In genomic region chr1:58652480-58653403, GRCm38 (mm10) we compare ENCODE assay signal across 7 mouse cellular contexts. TPM values are rescaled to one million over a fixed set of nuclear protein-coding genes. Genes with fewer than 3 reads are reported as not detected.
A peak's percentile ranks its signal among the peaks of the same experiment; 100 is the strongest.
DNase-seq lines count a peak whose midpoint lies in the region; ATAC-seq lines count a peak whose summit lies in the region.

No protein-coding gene starts in this region.

- H3K27ac ChIP-seq in intestine, embryonic 16.5 days (ENCODE audit: low read length), result no peak overlapping the region
- H3K27ac ChIP-seq in limb, embryonic 11.5 days (replicated peaks; ENCODE audit: low read depth, low read length), result no peak overlapping the region
- no peak overlapping the region for H3K27ac ChIP-seq in midbrain, embryonic 13.5 days

- 2% methylated on average over 37 of the region's 37 CpGs for WGBS in intestine, embryonic 16.5 days
- WGBS in limb, embryonic 11.5 days, result 2% methylated on average over 37 of the region's 37 CpGs
- WGBS in midbrain, embryonic 13.5 days, result 2% methylated on average over 37 of the region's 37 CpGs

- peak; percentile 87 for ATAC-seq in intestine, embryonic 16.5 days
- ATAC-seq in limb, embryonic 11.5 days (ENCODE audit: insufficient number of reproducible peaks, low FRiP score, low TSS enrichment, low read depth), result peak; percentile 70; the same call in 1 of the 2 replicates
- ATAC-seq in midbrain, embryonic 13.5 days, result peak; percentile 93

- peak overlapping the region; percentile 84 for H3K4me2 ChIP-seq in intestine, embryonic 16.5 days (ENCODE audit: low read depth, low read length)
- peak overlapping the region; percentile 71 for H3K4me2 ChIP-seq in limb, embryonic 11.5 days (ENCODE audit: low read depth, severe bottlenecking)
- H3K4me2 ChIP-seq in midbrain, embryonic 13.5 days (replicated peaks), result peak overlapping the region; percentile 80

- no peaks in the 10 kb centered on the region for H3K36me3 ChIP-seq in intestine, embryonic 16.5 days (ENCODE audit: control insufficient read depth, insufficient read depth, low read length)
- H3K36me3 ChIP-seq in limb, embryonic 11.5 days (ENCODE audit: control insufficient read depth, insufficient read depth, low read length), result no peaks in the 10 kb centered on the region
- no peaks in the 10 kb centered on the region for H3K36me3 ChIP-seq in midbrain, embryonic 13.5 days

- DNase-seq in adrenal gland, adult 8-10 months, result peak; percentile 45
- DNase-seq in embryo, embryonic 11.5 days (ENCODE audit: low read depth, low spot score), result peak; percentile 24
- DNase-seq in gastrocnemius, postnatal 4 days (ENCODE audit: low spot score in 2 of 2), result peak; percentile 42 to 67
- DNase-seq in limb, embryonic 11.5 days (ENCODE audit: low spot score), result peak; percentile 70
- DNase-seq in spleen, adult 12 weeks (ENCODE audit: low spot score), result peak; percentile 59

- peak overlapping the region; percentile 86 for H3K9ac ChIP-seq in intestine, embryonic 16.5 days (ENCODE audit: low read depth, low read length)
- peak overlapping the region; percentile 78 for H3K9ac ChIP-seq in limb, embryonic 11.5 days (ENCODE audit: low read length)
- H3K9ac ChIP-seq in midbrain, embryonic 13.5 days (replicated peaks), result peak overlapping the region; percentile 77

- H3K27me3 ChIP-seq in intestine, embryonic 16.5 days (replicated peaks; ENCODE audit: control insufficient read depth, insufficient read depth, low read length), result no peaks in the 10 kb centered on the region
- no peaks in the 10 kb centered on the region for H3K27me3 ChIP-seq in limb, embryonic 11.5 days (ENCODE audit: control insufficient read depth, insufficient read depth, low read length)
- H3K27me3 ChIP-seq in midbrain, embryonic 13.5 days, result no peaks in the 10 kb centered on the region

- no peaks in the 10 kb centered on the region for H3K9me3 ChIP-seq in intestine, embryonic 16.5 days (ENCODE audit: control insufficient read depth, low read length)
- no peaks in the 10 kb centered on the region for H3K9me3 ChIP-seq in limb, embryonic 11.5 days (ENCODE audit: control insufficient read depth, low read length)
- no peaks in the 10 kb centered on the region for H3K9me3 ChIP-seq in midbrain, embryonic 13.5 days

- H3K4me3 ChIP-seq in intestine, embryonic 16.5 days (ENCODE audit: low read length), result peak overlapping the region; percentile 67
- peak overlapping the region; percentile 34 for H3K4me3 ChIP-seq in limb, embryonic 11.5 days (ENCODE audit: low read depth, low read length)
- peak overlapping the region; percentile 58 for H3K4me3 ChIP-seq in midbrain, embryonic 13.5 days (replicated peaks)

- H3K4me1 ChIP-seq in intestine, embryonic 16.5 days (ENCODE audit: control insufficient read depth, insufficient read depth, low read length), result no peaks in the 10 kb centered on the region
- no peaks in the 10 kb centered on the region for H3K4me1 ChIP-seq in limb, embryonic 11.5 days (ENCODE audit: control insufficient read depth, insufficient read depth, low read length)
- 0 out of 2 replicates have a peak, but pooled peaks cover 2% of the 10 kb centered on the region for H3K4me1 ChIP-seq in midbrain, embryonic 13.5 days (replicated peaks)

RNA-seq across cellular contexts. Expression of gene Als2cr12, which starts 43.0 kb away (rescaled TPM):
- total RNA-seq in adrenal gland, adult 8-10 months (2022), result 1 to 10 TPM in 1 of 4 experiments, under 1 TPM in 3; 0.17 to 1.0 (median 0.76) TPM
- total RNA-seq in gastrocnemius, postnatal 4 days (2021), result under 1 TPM in 1 of 2 experiments, not detected in 1; 0.36 TPM
- polyA plus RNA-seq in intestine, embryonic 16.5 days (2015; fragmentation: Nextera tagmentation; extraction: Ambion mirVana), result 1.8 and 2.4 TPM in 2 replicates
- polyA plus RNA-seq in limb, embryonic 11.5 days (2014; fragmentation: Nextera tagmentation; extraction: Ambion mirVana), result not detected in 2 replicates
- not detected in 2 replicates for polyA plus RNA-seq in midbrain, embryonic 13.5 days (2015; fragmentation: Nextera tagmentation; extraction: Ambion mirVana)

RNA-seq across cellular contexts. Expression of gene Cflar, which starts 58.6 kb away (rescaled TPM):
- total RNA-seq in adrenal gland, adult 8-10 months (2022), result 100 to 1,000 TPM; 108 to 144 (median 125) TPM
- total RNA-seq in gastrocnemius, postnatal 4 days (2021), result 10 to 100 TPM; 49.6 to 54.3 TPM
- polyA plus RNA-seq in intestine, embryonic 16.5 days (2015; fragmentation: Nextera tagmentation; extraction: Ambion mirVana), result 25.6 and 28.2 TPM in 2 replicates
- 25.6 and 27.4 TPM in 2 replicates for polyA plus RNA-seq in limb, embryonic 11.5 days (2014; fragmentation: Nextera tagmentation; extraction: Ambion mirVana)
- 15.9 and 16.4 TPM in 2 replicates for polyA plus RNA-seq in midbrain, embryonic 13.5 days (2015; fragmentation: Nextera tagmentation; extraction: Ambion mirVana)
